Mouse (Mus musculus): ENCODE data around the gene Atg101. TPM values are rescaled to one million over a fixed set of nuclear protein-coding genes. Genes with fewer than 3 reads are reported as not detected.
A peak's percentile ranks its signal among the peaks of the same experiment; 100 is the strongest.

Gene Atg101
- total RNA-seq, 2 experiments from 2014 or later, result 5.8 TPM; not detected in 1

GRCm38 (mm10) chr15:101279430-101279999 is 4.6 kb upstream of the Atg101 start:
- no peak for ATAC-seq (replicated peaks; ENCODE audit: low FRiP score, poor library complexity, severe bottlenecking)

GRCm38 (mm10) chr15:101282471-101282870 is 1.6 kb upstream of the Atg101 start:
- ATAC-seq (replicated peaks; ENCODE audit: low FRiP score, poor library complexity, severe bottlenecking), result no peak

GRCm38 (mm10) chr15:101283183-101283910 is 725 bp upstream of the Atg101 start:
- 0 out of 2 replicates have a peak, but pooled peaks have one; percentile 32 for ATAC-seq (replicated peaks; ENCODE audit: low FRiP score, poor library complexity, severe bottlenecking)

GRCm38 (mm10) chr15:101286129-101286770 is 2.2 kb downstream of the Atg101 start:
- no peak for ATAC-seq (replicated peaks; ENCODE audit: low FRiP score, poor library complexity, severe bottlenecking)

- ATAC-seq (replicated peaks; ENCODE audit: low FRiP score, poor library complexity, severe bottlenecking), result no peak
Observed at GRCm38 (mm10) chr15:101287361-101287760, 3.3 kb downstream of the Atg101 start.

DNA sequence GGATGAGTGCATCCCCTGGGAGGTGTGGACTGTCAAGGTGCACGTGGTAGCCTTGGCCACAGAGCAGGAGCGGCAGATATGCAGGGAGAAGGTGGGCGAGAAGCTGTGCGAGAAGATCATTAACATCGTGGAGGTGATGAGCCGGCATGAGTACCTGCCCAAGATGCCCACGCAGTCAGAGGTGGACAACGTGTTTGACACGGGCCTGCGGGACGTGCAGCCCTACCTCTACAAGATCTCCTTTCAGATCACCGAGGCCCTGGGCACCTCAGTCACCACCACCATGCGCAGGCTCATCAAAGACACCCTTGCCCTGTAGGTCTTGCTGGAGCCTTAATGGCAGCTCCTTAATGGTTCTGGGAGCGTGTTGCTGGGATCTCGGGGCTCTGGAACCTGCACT is 6.3 kb downstream of the Atg101 start:
- no peak for ATAC-seq (replicated peaks; ENCODE audit: low FRiP score, poor library complexity, severe bottlenecking)

DNA sequence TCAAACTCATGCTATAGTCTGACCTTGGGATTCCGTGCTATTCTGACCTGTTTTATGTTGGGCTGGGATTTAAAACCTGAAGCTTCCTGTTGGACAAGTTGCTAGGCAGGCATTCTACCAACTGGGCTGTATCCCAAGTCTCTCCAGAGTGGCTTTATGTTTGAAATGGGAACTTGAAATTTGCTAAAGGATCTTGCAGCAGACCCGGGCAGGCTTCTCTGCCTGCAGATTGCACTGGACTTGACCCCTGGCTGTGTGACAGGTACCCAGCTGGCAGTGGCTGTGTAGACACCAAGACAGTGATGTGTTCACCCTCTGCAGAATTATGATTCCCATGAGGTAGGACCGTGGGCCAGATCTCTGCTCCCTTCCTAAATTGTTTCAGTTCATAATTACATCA is 7.9 kb downstream of the Atg101 start:
- ATAC-seq (replicated peaks; ENCODE audit: low FRiP score, poor library complexity, severe bottlenecking), result no peak

DNA sequence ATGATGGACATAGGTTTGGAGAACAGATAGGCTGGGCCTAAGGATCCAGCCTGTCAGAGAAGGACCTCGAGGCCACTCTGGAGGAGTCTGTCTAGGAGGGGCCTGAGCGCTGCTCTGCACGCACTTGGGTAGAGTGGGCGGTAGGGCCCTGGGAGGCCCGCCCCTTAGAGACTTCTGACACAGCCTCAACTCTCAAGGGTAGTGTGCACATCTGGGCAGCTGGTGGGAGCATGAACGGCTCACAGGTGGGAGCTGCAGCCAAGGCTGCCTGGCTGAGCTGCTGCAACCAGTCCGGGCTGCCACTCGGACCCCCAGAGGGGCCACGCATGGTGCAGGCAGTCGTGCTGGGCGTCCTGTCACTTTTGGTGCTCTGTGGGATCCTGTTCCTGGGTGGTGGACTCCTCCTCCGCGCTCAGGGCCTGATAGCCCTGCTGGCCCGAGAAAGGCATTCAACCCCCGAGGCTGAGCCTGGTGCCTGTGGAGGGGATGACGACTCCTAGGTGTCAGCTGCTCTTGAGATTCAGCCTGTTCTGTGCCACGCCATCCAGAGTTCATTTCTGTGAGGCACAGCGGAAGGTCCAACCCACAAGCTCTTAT is 9.1 kb downstream of the Atg101 start, which contains the start of gene 6030408B16Rik:
Gene 6030408B16Rik (plus strand): TSS at position 188 of the 597 bp plus-strand sequence.
- ATAC-seq (replicated peaks; ENCODE audit: low FRiP score, poor library complexity, severe bottlenecking), result no peak

DNA sequence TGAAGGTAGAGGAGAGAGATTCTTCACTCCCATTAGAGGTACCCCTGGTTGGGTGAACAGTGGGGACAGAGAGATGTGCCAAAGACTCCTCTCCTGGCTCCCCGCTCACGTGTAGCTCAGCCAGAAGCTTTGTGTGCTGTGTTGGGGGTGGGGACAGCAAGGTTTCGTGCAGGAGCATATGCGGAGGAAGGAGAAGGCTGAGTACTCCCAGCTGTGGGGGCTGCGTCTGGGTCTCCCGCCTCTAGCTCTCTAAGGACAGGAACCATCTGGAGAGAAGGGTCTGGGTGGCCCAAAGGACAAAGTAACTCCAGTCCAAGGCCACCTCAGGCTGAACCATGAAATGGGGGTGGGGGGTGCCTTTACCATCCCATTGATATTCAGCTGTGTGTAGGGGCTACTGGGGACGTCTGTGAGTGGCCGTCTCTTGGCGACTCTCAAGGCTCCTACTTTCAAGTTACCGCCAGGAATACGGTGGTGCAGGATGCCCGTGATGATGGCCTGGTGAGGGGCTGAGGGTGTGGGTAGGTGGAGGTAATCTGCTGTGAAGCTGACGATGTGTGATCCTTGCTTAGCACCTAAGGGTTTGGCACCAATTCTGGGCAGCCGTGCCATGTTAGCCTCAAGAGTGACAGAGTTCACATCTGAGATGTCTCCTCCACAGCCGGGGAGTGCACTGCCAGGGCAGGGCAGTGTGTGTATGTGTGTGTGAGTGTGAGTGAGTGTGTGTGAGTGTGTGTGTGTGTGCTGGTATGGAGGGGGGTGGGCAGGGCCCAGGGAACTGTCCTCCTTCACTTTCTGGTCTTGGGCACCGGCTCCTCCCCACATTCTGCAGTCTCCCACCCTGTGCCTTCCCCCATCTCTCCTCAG is 10.2 kb downstream of the Atg101 start:
- no peak for ATAC-seq (replicated peaks; ENCODE audit: low FRiP score, poor library complexity, severe bottlenecking)

- no peak for ATAC-seq (replicated peaks; ENCODE audit: low FRiP score, poor library complexity, severe bottlenecking)
Observed at GRCm38 (mm10) chr15:101295106-101295505, 11.0 kb downstream of the Atg101 start.

- no peak for ATAC-seq (replicated peaks; ENCODE audit: low FRiP score, poor library complexity, severe bottlenecking)
Observed at GRCm38 (mm10) chr15:101295616-101296015, 11.5 kb downstream of the Atg101 start.

DNA sequence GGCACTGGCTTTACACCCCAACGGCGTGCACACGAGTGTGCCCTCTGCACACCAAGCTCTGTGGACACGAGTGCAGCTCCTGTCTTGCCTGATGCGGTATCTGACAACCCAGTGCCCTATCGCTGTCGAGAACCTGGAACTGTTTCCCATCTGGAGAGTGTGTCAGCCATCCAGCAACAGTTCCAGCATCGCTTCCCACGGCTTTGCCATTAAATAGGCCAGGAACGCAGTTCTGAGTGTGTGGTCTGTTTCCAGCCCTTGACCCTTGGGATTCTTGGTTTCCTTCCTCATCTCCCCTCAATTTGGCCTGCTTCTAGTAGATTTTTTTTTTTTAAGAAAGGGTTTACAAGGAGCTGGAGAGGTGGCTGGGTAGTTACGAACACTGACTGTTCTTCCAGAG is 12.0 kb downstream of the Atg101 start:
- ATAC-seq (replicated peaks; ENCODE audit: low FRiP score, poor library complexity, severe bottlenecking), result no peak

DNA sequence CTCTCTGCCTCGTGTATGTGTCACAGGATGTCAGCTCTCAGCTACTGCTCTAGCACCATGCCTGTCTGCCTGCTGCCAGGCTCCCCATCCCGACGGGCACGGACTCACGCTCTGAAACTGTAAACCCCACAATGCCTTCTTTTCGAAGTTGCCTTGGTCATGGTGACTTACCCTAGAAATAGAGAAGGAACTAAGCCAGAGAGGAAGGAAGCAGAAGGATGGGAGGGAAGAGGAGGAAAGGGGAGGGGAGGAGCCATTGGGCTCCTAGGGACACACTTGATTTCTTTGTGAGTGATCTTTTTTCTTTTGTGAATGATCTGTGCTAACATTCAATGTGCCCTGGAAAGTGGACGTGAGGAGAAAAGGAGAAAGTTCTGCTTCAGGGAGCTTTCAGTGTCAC is 13.9 kb downstream of the Atg101 start:
- no peak for ATAC-seq (replicated peaks; ENCODE audit: low FRiP score, poor library complexity, severe bottlenecking)

DNA sequence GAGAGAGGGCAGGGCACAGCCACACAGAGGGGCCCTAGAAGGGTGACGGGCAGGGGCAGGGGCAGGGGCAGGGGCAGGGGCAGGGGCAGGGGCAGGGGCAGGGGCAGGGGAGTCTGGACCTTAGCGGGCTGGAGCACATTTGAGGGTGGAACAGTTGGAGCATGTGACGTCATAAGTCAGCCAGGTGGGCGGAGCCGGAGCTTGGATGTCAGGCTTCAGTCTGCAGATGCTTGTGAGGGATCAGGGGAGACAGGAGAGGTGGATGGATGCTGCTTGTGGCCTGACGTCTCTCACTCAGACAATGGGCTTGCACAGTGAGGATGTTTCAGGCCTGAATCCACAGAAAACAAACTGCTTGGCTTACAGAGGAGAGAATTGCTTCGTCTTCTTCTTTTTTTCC is 14.5 kb downstream of the Atg101 start:
- ATAC-seq (replicated peaks; ENCODE audit: low FRiP score, poor library complexity, severe bottlenecking), result no peak

DNA sequence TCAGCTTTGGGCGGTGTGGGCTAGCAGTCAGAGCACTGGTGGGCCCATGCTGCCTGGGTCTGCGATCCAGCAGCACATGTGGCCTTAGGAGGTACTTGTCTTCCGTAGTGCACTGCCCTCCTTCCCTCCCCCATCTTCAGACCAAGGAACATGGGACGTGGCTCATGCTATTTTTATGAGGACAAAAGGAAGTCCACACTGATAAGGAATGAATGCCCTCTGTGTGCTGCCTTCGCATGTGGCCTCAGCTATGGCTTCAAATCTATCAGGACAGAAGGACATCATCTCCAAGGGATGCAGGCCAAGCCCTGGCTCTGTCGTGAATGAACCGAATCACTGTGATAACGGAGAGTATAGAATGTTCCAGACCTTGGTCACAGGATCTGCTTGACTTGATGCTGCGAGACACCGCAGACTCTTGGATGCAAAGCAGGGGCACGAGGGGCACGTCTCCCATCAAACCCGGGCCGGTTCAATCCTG is 15.4 kb downstream of the Atg101 start:
- ATAC-seq (replicated peaks; ENCODE audit: low FRiP score, poor library complexity, severe bottlenecking), result no peak

DNA sequence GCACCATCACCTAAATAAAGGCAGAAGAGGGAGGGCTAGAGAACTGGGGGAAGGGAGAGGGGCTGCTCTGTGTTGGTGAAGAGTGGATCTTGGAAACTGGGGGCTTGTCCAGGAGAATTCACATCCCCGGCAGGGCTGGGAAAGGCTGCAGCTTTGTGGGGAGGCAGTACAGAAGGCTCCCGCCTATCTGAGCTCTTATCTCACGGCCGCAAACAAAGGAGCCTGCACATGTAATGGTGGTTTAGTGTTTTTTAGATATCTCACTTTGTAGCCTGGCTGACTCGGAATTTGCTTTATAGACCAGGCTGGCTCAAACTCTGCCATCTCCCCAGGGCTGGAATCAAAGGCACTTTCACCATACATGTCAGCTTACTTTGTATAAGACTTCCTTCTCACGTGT is 16.1 kb downstream of the Atg101 start:
- ATAC-seq (replicated peaks; ENCODE audit: low FRiP score, poor library complexity, severe bottlenecking), result no peak

GRCm38 (mm10) chr15:101302201-101302600 is 18.1 kb downstream of the Atg101 start:
- no peak for ATAC-seq (replicated peaks; ENCODE audit: low FRiP score, poor library complexity, severe bottlenecking)

DNA sequence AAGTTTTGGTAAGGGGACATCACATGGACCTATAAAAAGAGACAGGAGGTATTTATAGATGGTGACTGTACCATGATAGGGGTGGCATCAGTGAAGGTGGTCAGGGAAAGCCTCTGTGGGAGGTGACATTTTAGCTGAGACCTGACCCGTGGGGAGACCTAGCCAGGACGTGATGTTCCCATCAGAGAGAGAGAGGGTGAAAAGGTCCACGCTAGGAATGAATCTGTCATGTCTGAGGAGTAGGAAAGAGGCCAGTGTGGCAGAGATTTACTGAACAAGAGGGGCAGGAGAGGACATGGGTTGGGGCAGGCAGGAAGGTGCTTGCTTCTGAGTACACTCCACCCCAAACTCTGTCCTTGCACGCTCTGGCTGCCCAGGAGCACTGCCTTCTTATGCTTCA is 19.8 kb downstream of the Atg101 start:
- ATAC-seq (replicated peaks; ENCODE audit: low FRiP score, poor library complexity, severe bottlenecking), result no peak

GRCm38 (mm10) chr15:101306459-101306858 is 22.4 kb downstream of the Atg101 start:
- no peak for ATAC-seq (replicated peaks; ENCODE audit: low FRiP score, poor library complexity, severe bottlenecking)
